Mouse (Mus musculus): Measurements from ENCODE around the gene Qrich2. TPM values are rescaled to one million over a fixed set of nuclear protein-coding genes. Genes with fewer than 3 reads are reported as not detected.
"Not testable (repeated sequence)": the region's sequence is repeated elsewhere in the genome, so short reads cannot be mapped to it uniquely, and the experiment has no call there.

Gene Qrich2
- total RNA-seq, 4 experiments from 2014 or later, result 0.14 TPM; not detected in 3

GRCm38 (mm10) chr11:116489771-116490231, 23.8 kb upstream of the Qrich2 start:
- DNase-seq (ENCODE audit: low spot score in 2 of 2), result peak in 1 of 2 experiments; percentile 24

- no peak for DNase-seq (ENCODE audit: low spot score in 2 of 2)
These were observed 22.8 kb upstream of the Qrich2 start for GRCm38 (mm10) chr11:116488693-116489375.

GRCm38 (mm10) chr11:116488207-116488606, 22.2 kb upstream of the Qrich2 start:
- DNase-seq (ENCODE audit: low spot score in 2 of 2), result no peak

- DNase-seq (ENCODE audit: low spot score in 2 of 2), result no peak
These were observed 18.2 kb upstream of the Qrich2 start for GRCm38 (mm10) chr11:116484261-116484660.

GRCm38 (mm10) chr11:116481776-116482175, 15.7 kb upstream of the Qrich2 start:
- no peak for DNase-seq (ENCODE audit: low spot score in 2 of 2)

GRCm38 (mm10) chr11:116480975-116481374, 14.9 kb upstream of the Qrich2 start:
- no peak for DNase-seq (ENCODE audit: low spot score in 2 of 2)

- no peak for DNase-seq (ENCODE audit: low spot score in 2 of 2)
These were observed 13.8 kb upstream of the Qrich2 start for GRCm38 (mm10) chr11:116479832-116480231.

GRCm38 (mm10) chr11:116478978-116479377, 12.9 kb upstream of the Qrich2 start:
- no peak for DNase-seq (ENCODE audit: low spot score in 2 of 2)

GRCm38 (mm10) chr11:116477160-116477759, 11.2 kb upstream of the Qrich2 start:
- no peak for DNase-seq (ENCODE audit: low spot score in 2 of 2)

GRCm38 (mm10) chr11:116476696-116477095, 10.7 kb upstream of the Qrich2 start:
- DNase-seq (ENCODE audit: low spot score in 2 of 2), result no peak

GRCm38 (mm10) chr11:116476041-116476440, 10.0 kb upstream of the Qrich2 start:
- no peak for DNase-seq (ENCODE audit: low spot score in 2 of 2)

- DNase-seq (ENCODE audit: low spot score in 2 of 2), result no peak
These were observed 6.2 kb upstream of the Qrich2 start for GRCm38 (mm10) chr11:116472275-116472674.

- no peak for DNase-seq (ENCODE audit: low spot score in 2 of 2)
These were observed 4.9 kb upstream of the Qrich2 start for GRCm38 (mm10) chr11:116470896-116471295.

GRCm38 (mm10) chr11:116470249-116470648, 4.2 kb upstream of the Qrich2 start:
- DNase-seq (ENCODE audit: low spot score in 2 of 2), result no peak

GRCm38 (mm10) chr11:116468338-116468737, 2.3 kb upstream of the Qrich2 start:
- DNase-seq (ENCODE audit: low spot score in 2 of 2), result not testable (repeated sequence)

- DNase-seq (ENCODE audit: low spot score in 2 of 2), result peak; percentile 72 to 80
These were observed 2.2 kb downstream of the Qrich2 start for GRCm38 (mm10) chr11:116463833-116464232.

GRCm38 (mm10) chr11:116463338-116463737, 2.7 kb downstream of the Qrich2 start:
- no peak for DNase-seq (ENCODE audit: low spot score in 2 of 2)

GRCm38 (mm10) chr11:116459786-116460185, 6.3 kb downstream of the Qrich2 start:
- no peak for DNase-seq (ENCODE audit: low spot score in 2 of 2)

- no peak for DNase-seq (ENCODE audit: low spot score in 2 of 2)
These were observed 9.8 kb downstream of the Qrich2 start for GRCm38 (mm10) chr11:116456234-116456633.

GRCm38 (mm10) chr11:116453889-116454288, 12.2 kb downstream of the Qrich2 start:
- no peak for DNase-seq (ENCODE audit: low spot score in 2 of 2)

GRCm38 (mm10) chr11:116449341-116449740, 16.7 kb downstream of the Qrich2 start:
- DNase-seq (ENCODE audit: low spot score in 2 of 2), result no peak

- no peak for DNase-seq (ENCODE audit: low spot score in 2 of 2)
These were observed 18.2 kb downstream of the Qrich2 start for GRCm38 (mm10) chr11:116447822-116448221.

GRCm38 (mm10) chr11:116446308-116446887, 19.6 kb downstream of the Qrich2 start:
- DNase-seq (ENCODE audit: low spot score in 2 of 2), result no peak

Measured in layer of hippocampus, adult 8-10 months (tissue).